Mouse (Mus musculus) bone marrow, adult 2 months (tissue): Measurements from ENCODE around the gene Rspry1. TPM values are rescaled to one million over a fixed set of nuclear protein-coding genes. Genes with fewer than 3 reads are reported as not detected.

Experiments
- H3K27ac ChIP-seq: fragments of 200-500 bp; 2 replicates; pipeline ENCODE4 v1.5.1; 2012; ENCODE audit warnings: low read depth, mild to moderate bottlenecking, control low read depth, inconsistent platforms, low read length; ENCODE audit not compliant: control insufficient read depth, poor library complexity, insufficient read depth
- H3K4me1 ChIP-seq: fragments of 200-500 bp; 2 replicates; pipeline ENCODE4 v1.6.1; 2011; ENCODE audit warnings: low read length; ENCODE audit not compliant: control insufficient read depth, insufficient read depth
- H3K4me3 ChIP-seq: fragments of 200-500 bp; replicated peaks from 2 replicates; pipeline ENCODE3; 2011; ENCODE audit warnings: mild to moderate bottlenecking, low read depth, low read length, control low read depth; ENCODE audit not compliant: control insufficient read depth
- CTCF ChIP-seq: fragments of 200-500 bp; IDR thresholded peaks from 2 replicates; pipeline ENCODE4 v1.5.1; 2011; ENCODE audit warnings: low read length, control low read depth; ENCODE audit not compliant: control insufficient read depth, insufficient read depth
- POLR2A ChIP-seq: fragments of 200-500 bp; IDR thresholded peaks from 2 replicates; pipeline ENCODE4 v1.6.1; 2011; ENCODE audit warnings: low read depth, mild to moderate bottlenecking, control low read depth, low read length, borderline replicate concordance; ENCODE audit not compliant: control insufficient read depth
- WGBS: fragments of 180-500 bp; shearing (Covaris S2); methylation state at CpG from one replicate; pipeline ENCODE4 v1.1.7; 2018; 5-methylcytosine and 5-hydroxymethylcytosine counted together
- polyA plus RNA-seq: library from polyadenylated mRNA; stranded (reverse); fragments of >200 nt; gene quantifications from 2 replicates; pipeline ENCODE4 v1.2.4, GENCODE M21; 2011; ENCODE audit warnings: low replicate concordance; ENCODE audit not compliant: missing spikeins, insufficient read depth, insufficient read length

The Rspry1 gene
- polyA plus RNA-seq, 1 experiment, result 9.5 TPM

GRCm38 (mm10) chr8:94634211-94634610 lies 32.5 kb downstream of the Rspry1 start:
- TF ChIP-seq CTCF, result no peak
- no peak for TF ChIP-seq POLR2A
- Histone ChIP-seq H3K4me1 (no peaks in the 10 kb centered on the region), H3K4me3 (no peak overlapping the region), H3K27ac (no peak overlapping the region)

GRCm38 (mm10) chr8:94641183-94641582 lies 39.4 kb downstream of the Rspry1 start:
- 76% methylated on average over 2 of the region's 2 CpGs for WGBS
- Histone ChIP-seq H3K4me1 (no peaks in the 10 kb centered on the region), H3K27ac (no peak overlapping the region), H3K4me3 (no peak overlapping the region)
- no peak for TF ChIP-seq CTCF
- TF ChIP-seq POLR2A, result no peak

- Histone ChIP-seq H3K4me1 (no peaks in the 10 kb centered on the region), H3K4me3 (no peak overlapping the region), H3K27ac (no peak overlapping the region)
- 84% methylated on average over 3 of the region's 3 CpGs for WGBS
- TF ChIP-seq POLR2A (no peak), CTCF (no peak)
Observed at GRCm38 (mm10) chr8:94641938-94642337, 40.2 kb downstream of the Rspry1 start.

- H3K4me3 ChIP-seq, result no peak overlapping the region
- no peaks in the 10 kb centered on the region for H3K4me1 ChIP-seq
- no peak overlapping the region for H3K27ac ChIP-seq
- no peak for TF ChIP-seq CTCF
- no peak for TF ChIP-seq POLR2A
- WGBS, result 23% methylated on average over 1 of the region's 1 CpGs
Observed at GRCm38 (mm10) chr8:94645202-94645601, 43.5 kb downstream of the Rspry1 start.

DNA sequence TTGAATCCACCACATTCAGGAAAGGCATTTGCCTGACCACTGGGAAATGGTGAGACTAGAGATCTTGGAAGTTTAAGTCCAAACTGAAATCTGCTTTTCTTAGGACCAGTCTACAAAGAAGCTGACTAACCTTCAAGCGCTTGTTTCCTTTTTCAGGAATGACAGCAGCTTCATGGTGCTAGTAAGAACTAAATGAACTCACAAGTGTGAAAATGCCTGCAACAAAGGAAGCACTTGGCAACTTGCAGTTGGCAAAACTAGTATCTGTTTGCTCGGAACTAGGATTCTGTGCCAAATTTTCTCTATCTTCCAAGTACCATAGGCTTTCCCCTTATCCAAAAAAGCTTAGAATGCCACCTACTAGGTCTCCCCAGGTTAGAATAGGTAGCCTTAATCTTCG lies 44.4 kb downstream of the Rspry1 start:
- TF ChIP-seq POLR2A (no peak), CTCF (no peak)
- Histone ChIP-seq H3K27ac (no peak overlapping the region), H3K4me1 (no peaks in the 10 kb centered on the region), H3K4me3 (no peak overlapping the region)
- 86% methylated on average over 3 of the region's 3 CpGs for WGBS

DNA sequence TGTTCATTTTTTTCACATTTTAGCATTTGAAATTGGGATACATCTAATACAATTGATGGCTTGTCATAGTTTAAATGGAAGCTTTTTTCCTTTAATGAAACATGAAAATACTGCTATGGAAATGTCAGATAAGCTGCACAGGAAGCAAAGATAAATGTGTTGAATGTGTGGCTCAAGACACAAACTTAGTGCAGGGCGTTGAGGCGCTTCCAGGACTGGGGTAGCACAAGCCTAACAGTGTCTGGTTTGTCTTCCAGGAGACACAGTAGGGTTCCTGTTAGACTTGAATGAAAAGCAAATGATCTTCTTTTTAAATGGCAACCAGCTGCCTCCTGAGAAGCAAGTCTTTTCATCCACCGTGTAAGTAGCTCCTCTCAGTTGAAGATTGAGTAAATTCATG lies 47.8 kb downstream of the Rspry1 start:
- TF ChIP-seq POLR2A (no peak), CTCF (no peak)
- WGBS, result 61% methylated on average over 3 of the region's 3 CpGs
- Histone ChIP-seq H3K27ac (no peak overlapping the region), H3K4me1 (no peaks in the 10 kb centered on the region), H3K4me3 (no peak overlapping the region)

DNA sequence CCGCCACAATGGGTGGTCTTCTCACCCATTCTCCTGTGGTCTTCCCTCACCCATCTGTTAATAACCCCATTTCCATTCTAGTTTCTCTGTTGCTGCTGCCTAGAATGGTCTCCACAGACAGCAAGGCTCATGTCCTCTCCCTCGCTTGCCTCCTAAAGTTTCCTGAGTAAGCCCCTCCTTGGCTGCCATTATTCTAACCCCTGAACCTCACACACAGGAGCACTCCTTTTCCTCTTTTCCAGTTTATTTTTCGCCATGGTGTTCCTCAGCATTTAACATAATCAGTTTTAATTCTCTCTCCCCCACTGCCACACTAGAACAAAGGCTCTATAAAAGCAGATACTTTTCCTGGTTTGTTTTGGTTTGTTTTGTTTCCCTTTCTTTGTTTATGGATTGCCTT lies 51.2 kb downstream of the Rspry1 start:
- 86% methylated on average over 3 of the region's 3 CpGs for WGBS
- Histone ChIP-seq H3K27ac (no peak overlapping the region), H3K4me1 (no peaks in the 10 kb centered on the region), H3K4me3 (no peak overlapping the region)
- TF ChIP-seq CTCF (no peak), POLR2A (no peak)

- Histone ChIP-seq H3K4me1 (no peaks in the 10 kb centered on the region), H3K27ac (no peak overlapping the region), H3K4me3 (no peak overlapping the region)
- TF ChIP-seq POLR2A, result no peak
- TF ChIP-seq CTCF, result no peak
Observed at GRCm38 (mm10) chr8:94654994-94655393, 53.3 kb downstream of the Rspry1 start.

DNA sequence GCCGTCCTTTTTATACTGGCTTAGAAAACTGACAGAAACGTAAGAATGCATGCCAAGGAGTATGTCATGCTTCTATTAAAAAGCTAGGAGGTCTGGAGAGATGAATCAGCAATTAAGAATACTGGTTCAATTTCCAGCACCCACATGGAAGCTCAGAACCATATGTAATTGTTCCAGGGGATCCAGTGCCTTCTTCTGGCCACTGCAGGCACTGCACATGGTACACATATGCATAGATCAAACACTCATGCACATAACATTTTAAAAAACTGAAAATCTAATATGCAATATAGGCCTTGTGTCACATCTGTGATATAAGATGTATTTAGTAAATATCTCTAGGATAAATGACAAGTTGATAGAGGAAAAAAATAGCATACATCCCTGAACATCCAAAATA lies 56.3 kb downstream of the Rspry1 start:
- TF ChIP-seq POLR2A, result no peak
- H3K27ac ChIP-seq, result no peak overlapping the region
- WGBS, result 90% methylated on average over 2 of the region's 2 CpGs
- no peak overlapping the region for H3K4me3 ChIP-seq
- H3K4me1 ChIP-seq, result no peaks in the 10 kb centered on the region

- TF ChIP-seq POLR2A, result no peak
- TF ChIP-seq CTCF, result no peak
- Histone ChIP-seq H3K4me1 (no peaks in the 10 kb centered on the region), H3K27ac (no peak overlapping the region), H3K4me3 (no peak overlapping the region)
- WGBS, result 90% methylated on average over 4 of the region's 4 CpGs
Observed at GRCm38 (mm10) chr8:94660418-94660817, 58.7 kb downstream of the Rspry1 start.
